Mouse (Mus musculus) neural tube, embryonic 11.5 days (tissue): ENCODE data around the gene Rnf207. TPM values are rescaled to one million over a fixed set of nuclear protein-coding genes. Genes with fewer than 3 reads are reported as not detected.
A peak's percentile ranks its signal among the peaks of the same experiment; 100 is the strongest.

Experiments
- ATAC-seq: fragments of 200-750 bp; cut with Nextera tagmentation; 2 replicates; pipeline ENCODE4 v1.8.0; 2017; ENCODE audit warnings: moderate number of reproducible peaks, mild to moderate bottlenecking, moderate TSS enrichment, moderate library complexity; ENCODE audit not compliant: insufficient read depth, low FRiP score, low TSS enrichment
- DNase-seq: peaks from one replicate; pipeline ENCODE4 v3.0.0-alpha.2; 2015; ENCODE audit warnings: low spot score
- H3K27ac ChIP-seq: fragments of 300-500 bp; sonication (generic); 2 replicates; pipeline ENCODE4 v1.5.1; 2014; ENCODE audit warnings: low read depth, mild to moderate bottlenecking, low read length
- H3K27me3 ChIP-seq: fragments of 300-500 bp; sonication (generic); 2 replicates; pipeline ENCODE4 v1.6.1; 2014; ENCODE audit warnings: mild to moderate bottlenecking, low read length, mixed read lengths; ENCODE audit not compliant: control insufficient read depth, insufficient read depth
- H3K36me3 ChIP-seq: fragments of 300-500 bp; sonication (generic); 2 replicates; pipeline ENCODE4 v1.6.1; 2014; ENCODE audit warnings: mild to moderate bottlenecking, low read length, moderate library complexity, mixed read lengths; ENCODE audit not compliant: control insufficient read depth, insufficient read depth
- H3K4me1 ChIP-seq: fragments of 300-500 bp; sonication (generic); 2 replicates; pipeline ENCODE4 v1.6.1; 2014; ENCODE audit warnings: low read length, mixed read lengths; ENCODE audit not compliant: control insufficient read depth, insufficient read depth
- H3K4me2 ChIP-seq: fragments of 300-500 bp; sonication (generic); 2 replicates; pipeline ENCODE4 v1.6.1; 2014; ENCODE audit warnings: low read depth, mild to moderate bottlenecking, moderate library complexity
- H3K4me3 ChIP-seq: fragments of 300-500 bp; sonication (generic); 2 replicates; pipeline ENCODE4 v1.5.1; 2014; ENCODE audit warnings: low read depth, low read length
- H3K9ac ChIP-seq: fragments of 300-500 bp; sonication (generic); 2 replicates; pipeline ENCODE4 v1.6.1; 2014; ENCODE audit warnings: mild to moderate bottlenecking, low read length
- H3K9me3 ChIP-seq: fragments of 300-500 bp; sonication (generic); 2 replicates; pipeline ENCODE4 v1.6.1; 2016; ENCODE audit warnings: low read length; ENCODE audit not compliant: control insufficient read depth
- WGBS: fragments of 180-500 bp; shearing (Covaris S2); extraction: QIAGEN DNeasy Blood & Tissue Kit; methylation state at CpG from one replicate; pipeline ENCODE4 v1.1.7; 2014; 5-methylcytosine and 5-hydroxymethylcytosine counted together
- polyA plus RNA-seq: library from polyadenylated mRNA; unstranded; fragments of >200 nt; fragmentation: Nextera tagmentation; extraction: Ambion mirVana; gene quantifications from 2 replicates; pipeline ENCODE4 v1.2.1, GENCODE M21; 2014

Gene Rnf207
- polyA plus RNA-seq, 1 experiment from 2014 or later, result 2.1 TPM

DNA sequence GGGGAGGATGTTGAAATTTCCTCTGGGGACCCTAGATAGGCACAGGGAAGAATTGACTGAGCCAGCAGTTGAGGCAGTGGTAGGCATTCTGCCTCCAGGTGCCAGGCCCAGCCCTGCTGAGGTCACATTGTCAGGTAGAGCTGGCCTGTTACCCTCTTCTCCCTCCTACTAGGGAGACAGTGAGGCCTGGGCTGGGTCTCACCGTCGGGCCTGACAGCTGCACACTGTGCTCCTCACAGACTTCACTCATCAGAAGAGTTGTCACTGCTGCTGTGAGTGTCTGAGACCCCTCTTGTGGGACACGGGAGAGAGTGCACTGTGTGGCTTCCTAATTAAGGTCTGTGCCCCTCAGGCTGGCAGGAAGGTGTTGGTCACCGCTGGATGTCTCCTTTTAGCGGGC lies 53.0 kb downstream of the Rnf207 start:
- Histone ChIP-seq H3K36me3 (no peaks in the 10 kb centered on the region), H3K4me2 (no peak overlapping the region), H3K27ac (no peak overlapping the region), H3K9ac (no peak overlapping the region), H3K4me3 (no peak overlapping the region), H3K27me3 (no peaks in the 10 kb centered on the region), H3K4me1 (peaks cover 11% of the 10 kb centered on the region), H3K9me3 (no peaks in the 10 kb centered on the region)
- ATAC-seq (no peak), DNase-seq (no peak)
- WGBS, result 66% methylated on average over 5 of the region's 5 CpGs

DNA sequence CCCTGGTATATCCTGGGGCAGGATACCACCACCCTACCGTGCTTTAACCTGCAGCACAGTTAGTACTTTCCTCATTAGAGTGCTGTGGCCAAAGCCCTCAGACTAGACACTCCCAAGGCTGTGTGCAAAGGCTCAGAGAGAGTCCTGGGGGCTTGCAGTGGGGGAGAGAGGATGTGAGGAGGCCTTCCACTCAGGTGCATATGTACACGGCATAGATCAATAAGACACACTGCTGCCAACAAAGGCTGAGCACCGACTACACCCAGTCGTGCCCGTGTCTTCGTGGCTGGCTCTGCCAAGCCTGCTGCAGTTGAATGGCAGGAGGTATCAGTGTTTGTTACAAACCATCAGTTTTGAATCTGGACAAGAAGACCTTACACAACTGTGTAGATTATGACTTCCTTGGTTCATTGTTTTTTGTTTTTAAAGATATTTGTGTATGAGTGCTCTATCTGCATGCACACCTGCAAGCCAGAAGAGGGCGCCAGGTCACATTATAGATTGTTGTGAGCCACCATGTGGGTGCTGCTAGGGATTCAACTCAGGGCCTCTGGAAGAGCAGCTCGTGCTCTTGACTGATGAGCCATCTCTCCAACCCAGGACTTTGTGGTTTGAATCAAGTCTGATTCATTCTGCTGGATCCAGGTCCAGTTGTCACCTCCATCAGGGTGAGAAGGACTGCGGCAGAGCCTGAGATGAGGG lies 53.8 kb downstream of the Rnf207 start:
- no peaks in the 10 kb centered on the region for H3K36me3 ChIP-seq
- H3K27me3 ChIP-seq, result no peaks in the 10 kb centered on the region
- no peak for ATAC-seq
- DNase-seq, result no peak
- no peak overlapping the region for H3K4me2 ChIP-seq
- 92% methylated on average over 9 of the region's 9 CpGs for WGBS
- no peaks in the 10 kb centered on the region for H3K9me3 ChIP-seq
- no peak overlapping the region for H3K4me3 ChIP-seq
- H3K4me1 ChIP-seq, result peaks cover 11% of the 10 kb centered on the region
- no peak overlapping the region for H3K9ac ChIP-seq
- no peak overlapping the region for H3K27ac ChIP-seq

DNA sequence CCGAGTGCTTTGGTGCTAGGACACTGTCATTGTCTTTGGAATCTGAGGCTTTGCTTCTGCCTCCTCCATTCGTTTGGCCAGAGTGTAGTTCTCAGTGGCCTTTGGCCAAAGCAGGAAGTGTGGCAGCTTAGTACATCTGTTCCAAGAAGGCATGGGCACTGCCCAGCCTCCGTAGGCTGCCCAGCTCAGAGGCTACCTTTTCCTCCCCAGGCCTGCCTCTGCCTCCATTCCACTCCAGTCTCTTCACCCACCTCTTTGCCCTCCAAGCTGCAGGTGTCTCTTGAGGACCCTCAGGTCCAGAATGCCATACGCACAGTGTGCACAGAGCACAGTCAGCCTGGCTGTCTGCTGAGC lies 54.6 kb downstream of the Rnf207 start:
- H3K9me3 ChIP-seq, result no peaks in the 10 kb centered on the region
- WGBS, result 55% methylated on average over 4 of the region's 4 CpGs
- no peaks in the 10 kb centered on the region for H3K27me3 ChIP-seq
- peak overlapping the region; percentile 10; the same call in 1 of the 2 replicates for H3K9ac ChIP-seq
- H3K27ac ChIP-seq, result no peak overlapping the region
- H3K4me3 ChIP-seq, result no peak overlapping the region
- no peak for DNase-seq
- H3K4me1 ChIP-seq, result peaks cover 11% of the 10 kb centered on the region
- H3K4me2 ChIP-seq, result no peak overlapping the region; the same call in 1 of the 2 replicates
- no peaks in the 10 kb centered on the region for H3K36me3 ChIP-seq
- no peak for ATAC-seq

DNA sequence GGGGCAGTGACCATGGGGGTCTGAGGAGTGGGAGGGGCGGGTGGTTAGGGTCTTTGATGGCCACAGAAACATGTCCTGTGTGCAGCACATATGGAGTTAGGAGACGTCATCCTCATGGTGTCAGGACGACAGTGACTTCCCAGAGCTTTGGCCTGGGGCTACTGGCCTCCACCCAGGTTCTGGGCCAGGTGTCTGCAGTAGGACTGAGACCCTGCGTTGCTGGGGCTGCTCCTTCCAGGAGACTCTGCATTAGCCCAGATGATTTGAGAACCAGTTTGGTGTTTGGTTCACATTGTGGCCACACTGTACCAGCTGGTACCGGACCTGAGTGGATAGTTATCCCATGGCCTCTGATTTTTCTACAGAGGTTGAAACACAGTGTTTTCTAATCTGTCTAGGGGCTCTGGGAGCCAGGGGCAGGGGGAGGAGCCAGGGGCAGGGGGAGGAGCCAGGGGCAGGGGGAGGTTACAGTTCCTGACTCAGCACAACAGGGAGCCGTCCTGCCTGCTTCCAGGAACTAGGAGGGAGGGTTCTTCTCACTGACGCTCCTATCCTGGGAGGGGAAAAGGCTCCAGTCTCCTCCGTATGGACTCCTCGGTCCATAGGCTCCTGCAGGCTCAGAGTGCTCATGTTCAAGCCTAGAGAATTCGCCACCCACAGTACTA lies 55.1 kb downstream of the Rnf207 start:
- ATAC-seq (no peak), DNase-seq (peak; percentile 48)
- Histone ChIP-seq H3K9me3 (no peaks in the 10 kb centered on the region), H3K4me2 (no peak overlapping the region; the same call in 1 of the 2 replicates), H3K4me1 (peaks cover 11% of the 10 kb centered on the region), H3K9ac (no peak overlapping the region), H3K27ac (no peak overlapping the region), H3K27me3 (no peaks in the 10 kb centered on the region), H3K36me3 (no peaks in the 10 kb centered on the region), H3K4me3 (no peak overlapping the region)
- WGBS, result 32% methylated on average over 10 of the region's 10 CpGs

DNA sequence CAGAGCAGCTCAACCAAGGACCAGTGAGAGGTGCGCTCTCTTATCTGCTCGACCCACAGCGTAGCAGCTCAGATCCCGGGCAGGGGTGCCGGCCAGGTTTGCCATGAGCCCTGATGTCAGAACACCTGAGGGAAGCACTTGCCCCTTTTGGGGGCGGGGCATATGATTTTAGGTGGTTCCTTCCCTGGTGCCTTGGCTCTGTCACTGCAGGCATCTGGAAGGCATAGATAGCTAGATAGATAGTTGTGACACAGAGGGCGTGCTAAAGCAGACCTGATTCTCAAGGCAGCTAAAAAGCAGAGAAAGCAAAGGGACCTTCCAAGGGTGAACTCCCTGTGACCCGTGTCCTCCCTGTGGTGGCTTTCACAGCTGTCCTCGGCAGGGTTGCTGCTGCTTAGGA lies 55.7 kb downstream of the Rnf207 start:
- ATAC-seq, result no peak
- WGBS, result 55% methylated on average over 9 of the region's 9 CpGs
- no peak for DNase-seq
- no peaks in the 10 kb centered on the region for H3K27me3 ChIP-seq
- no peaks in the 10 kb centered on the region for H3K9me3 ChIP-seq
- no peaks in the 10 kb centered on the region for H3K36me3 ChIP-seq
- H3K4me3 ChIP-seq, result no peak overlapping the region
- H3K4me2 ChIP-seq, result no peak overlapping the region
- no peak overlapping the region for H3K27ac ChIP-seq
- peaks cover 11% of the 10 kb centered on the region for H3K4me1 ChIP-seq
- H3K9ac ChIP-seq, result no peak overlapping the region

DNA sequence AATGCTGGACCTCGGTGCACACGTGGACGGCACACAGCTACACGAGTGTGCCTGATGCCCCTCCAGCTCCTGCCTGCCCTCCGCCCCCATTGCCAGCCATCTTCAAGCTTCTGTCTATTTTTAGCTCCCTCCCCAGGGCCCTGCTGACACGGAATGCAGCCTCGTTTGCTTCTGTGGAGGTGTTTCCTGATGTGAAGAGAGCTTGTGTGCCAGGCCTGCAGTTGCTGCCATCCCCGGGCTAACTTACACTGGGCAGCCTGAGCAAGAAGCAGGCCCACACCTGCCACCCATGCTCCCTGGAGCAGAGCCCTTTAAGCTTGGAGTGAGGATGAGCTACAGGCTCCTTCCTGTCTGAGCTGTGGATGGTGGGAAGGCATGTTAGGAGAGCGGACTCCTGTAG lies 56.6 kb downstream of the Rnf207 start:
- Histone ChIP-seq H3K4me3 (no peak overlapping the region), H3K4me2 (no peak overlapping the region), H3K36me3 (no peaks in the 10 kb centered on the region), H3K27ac (no peak overlapping the region), H3K9me3 (no peaks in the 10 kb centered on the region), H3K27me3 (no peaks in the 10 kb centered on the region), H3K9ac (no peak overlapping the region), H3K4me1 (peaks cover 7% of the 10 kb centered on the region)
- ATAC-seq, result no peak
- WGBS, result 72% methylated on average over 9 of the region's 9 CpGs
- no peak for DNase-seq

DNA sequence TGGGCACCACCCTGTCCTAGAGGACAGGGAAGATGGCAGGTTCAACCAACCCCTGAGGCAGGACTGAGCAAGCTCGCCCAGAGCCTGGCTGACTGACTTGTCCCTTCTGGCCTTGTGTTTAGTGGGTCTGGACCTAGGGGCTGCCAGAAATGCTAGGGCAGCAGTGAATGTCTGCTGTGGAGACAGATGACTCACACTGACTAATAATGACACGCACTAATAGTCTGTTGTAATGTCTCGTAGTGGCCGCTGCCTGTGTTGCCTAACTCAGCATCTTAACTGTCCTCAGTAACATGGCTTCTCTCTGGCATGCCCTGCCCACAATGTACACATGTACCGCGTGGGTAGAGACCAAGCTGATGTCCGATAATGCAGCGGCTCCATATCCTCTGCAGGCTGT lies 58.3 kb downstream of the Rnf207 start:
- Histone ChIP-seq H3K9me3 (no peaks in the 10 kb centered on the region), H3K4me1 (peaks cover 7% of the 10 kb centered on the region), H3K9ac (no peak overlapping the region), H3K36me3 (no peaks in the 10 kb centered on the region), H3K4me3 (no peak overlapping the region), H3K27me3 (no peaks in the 10 kb centered on the region), H3K27ac (no peak overlapping the region), H3K4me2 (no peak overlapping the region)
- WGBS, result 92% methylated on average over 8 of the region's 8 CpGs
- DNase-seq (no peak), ATAC-seq (no peak)

DNA sequence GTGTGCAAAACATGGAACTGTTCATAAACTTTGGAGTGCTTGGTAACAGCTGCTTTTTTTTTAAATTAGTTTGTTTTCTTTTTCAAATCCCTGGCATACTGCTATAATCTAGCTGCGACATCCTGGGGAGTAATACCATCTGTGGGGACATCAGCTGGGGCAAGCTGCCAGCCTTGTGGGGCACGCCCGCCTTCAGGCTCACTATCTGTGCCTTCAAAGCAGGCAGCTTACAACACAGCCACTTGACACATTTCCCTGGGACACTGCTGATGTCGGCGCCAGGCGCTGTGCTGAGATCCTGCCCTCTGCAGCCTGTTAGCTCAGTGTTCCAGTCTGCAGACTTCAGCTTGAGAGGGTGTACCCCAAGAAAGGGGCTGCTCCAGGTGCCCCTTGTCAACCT lies 61.7 kb downstream of the Rnf207 start:
- H3K9me3 ChIP-seq, result no peaks in the 10 kb centered on the region
- no peak overlapping the region for H3K27ac ChIP-seq
- no peak overlapping the region for H3K4me3 ChIP-seq
- no peak overlapping the region for H3K9ac ChIP-seq
- no peak for DNase-seq
- H3K4me2 ChIP-seq, result no peak overlapping the region
- no peaks in the 10 kb centered on the region for H3K36me3 ChIP-seq
- H3K4me1 ChIP-seq, result no peaks in the 10 kb centered on the region
- no peak for ATAC-seq
- WGBS, result 75% methylated on average over 6 of the region's 6 CpGs
- H3K27me3 ChIP-seq, result no peaks in the 10 kb centered on the region
